Mouse (Mus musculus) hindbrain, embryonic 14.5 days (tissue): ENCODE results near the gene Alg14. TPM values are rescaled to one million over a fixed set of nuclear protein-coding genes. Genes with fewer than 3 reads are reported as not detected.

Experiments used
- ATAC-seq: fragments of 200-750 bp; cut with Nextera tagmentation; 2 replicates; pipeline ENCODE4 v1.8.0; 2017; ENCODE audit warnings: moderate number of reproducible peaks, mild to moderate bottlenecking, moderate TSS enrichment, moderate library complexity; ENCODE audit not compliant: low FRiP score
- DNase-seq: peaks from one replicate; pipeline ENCODE4 v3.0.0-alpha.2; 2015; ENCODE audit warnings: low spot score
- H3K27ac ChIP-seq: fragments of 300-500 bp; sonication (generic); 2 replicates; pipeline ENCODE4 v1.5.1; 2014; ENCODE audit warnings: mild to moderate bottlenecking, moderate library complexity
- H3K27me3 ChIP-seq: fragments of 300-500 bp; sonication (generic); 2 replicates; pipeline ENCODE4 v1.6.1; 2014; ENCODE audit warnings: mild to moderate bottlenecking, low read length, mixed read lengths; ENCODE audit not compliant: control insufficient read depth, insufficient read depth
- H3K36me3 ChIP-seq: fragments of 300-500 bp; sonication (generic); replicated peaks from 2 replicates; pipeline ENCODE4 v1.6.1; 2014; ENCODE audit not compliant: control insufficient read depth, insufficient read depth
- H3K4me1 ChIP-seq: fragments of 300-500 bp; sonication (generic); replicated peaks from 2 replicates; pipeline ENCODE4 v1.6.1; 2014; ENCODE audit warnings: antibody characterized with exemption, low read length, mixed read lengths; ENCODE audit not compliant: control insufficient read depth, insufficient read depth
- H3K4me2 ChIP-seq: fragments of 300-500 bp; sonication (generic); replicated peaks from 2 replicates; pipeline ENCODE4 v1.6.1; 2014; ENCODE audit warnings: mild to moderate bottlenecking, moderate library complexity
- H3K4me3 ChIP-seq: fragments of 300-500 bp; sonication (generic); replicated peaks from 2 replicates; pipeline ENCODE4 v1.5.1; 2014; ENCODE audit warnings: mild to moderate bottlenecking, low read length
- H3K9ac ChIP-seq: fragments of 300-500 bp; sonication (generic); 2 replicates; pipeline ENCODE4 v1.6.1; 2014
- H3K9me3 ChIP-seq: fragments of 300-500 bp; sonication (generic); 2 replicates; pipeline ENCODE4 v1.6.1; 2016; ENCODE audit warnings: low read length; ENCODE audit not compliant: control insufficient read depth
- WGBS: fragments of 180-500 bp; shearing (Covaris S2); extraction: QIAGEN DNeasy Blood & Tissue Kit; methylation state at CpG from one replicate; pipeline ENCODE4 v1.1.7; 2014; 5-methylcytosine and 5-hydroxymethylcytosine counted together
- polyA plus RNA-seq: library from polyadenylated mRNA; unstranded; fragments of >200 nt; fragmentation: Nextera tagmentation; extraction: Ambion mirVana; gene quantifications from 2 replicates; pipeline ENCODE4 v1.2.1, GENCODE M21; 2014

The Alg14 gene
- polyA plus RNA-seq, 1 experiment from 2014 or later: 35.0 TPM

- Histone ChIP-seq H3K4me3 (no peak overlapping the region), H3K27ac (no peak overlapping the region), H3K27me3 (no peaks in the 10 kb centered on the region), H3K4me1 (no peaks in the 10 kb centered on the region), H3K4me2 (no peak overlapping the region), H3K36me3 (no peaks in the 10 kb centered on the region), H3K9me3 (peaks cover 6% of the 10 kb centered on the region; the same call in 1 of the 2 replicates), H3K9ac (no peak overlapping the region)
- DNase-seq (no peak), ATAC-seq (no peak)
- WGBS: 97% methylated on average over 7 of the region's 7 CpGs
These were observed 23.9 kb downstream of the Alg14 start for GRCm38 (mm10) chr3:121315498-121315897.

GRCm38 (mm10) chr3:121319906-121320305, 28.3 kb downstream of the Alg14 start:
- Histone ChIP-seq H3K27me3 (no peaks in the 10 kb centered on the region), H3K9me3 (peaks cover 6% of the 10 kb centered on the region; the same call in 1 of the 2 replicates), H3K4me2 (no peak overlapping the region), H3K9ac (no peak overlapping the region), H3K36me3 (no peaks in the 10 kb centered on the region), H3K27ac (no peak overlapping the region), H3K4me1 (no peaks in the 10 kb centered on the region), H3K4me3 (no peak overlapping the region)
- ATAC-seq (no peak), DNase-seq (no peak)
- WGBS: 94% methylated on average over 6 of the region's 6 CpGs

- Histone ChIP-seq H3K9ac (no peak overlapping the region), H3K4me3 (no peak overlapping the region), H3K4me2 (no peak overlapping the region), H3K4me1 (no peaks in the 10 kb centered on the region), H3K9me3 (peaks cover 3% of the 10 kb centered on the region; the same call in 1 of the 2 replicates), H3K27ac (no peak overlapping the region), H3K27me3 (no peaks in the 10 kb centered on the region), H3K36me3 (no peaks in the 10 kb centered on the region)
- ATAC-seq: no peak
- DNase-seq: no peak
- WGBS: 81% methylated on average over 1 of the region's 1 CpGs
These were observed 29.3 kb downstream of the Alg14 start for GRCm38 (mm10) chr3:121320896-121321295.

- Histone ChIP-seq H3K4me1 (no peaks in the 10 kb centered on the region), H3K4me2 (no peak overlapping the region), H3K9ac (no peak overlapping the region), H3K36me3 (no peaks in the 10 kb centered on the region), H3K27me3 (no peaks in the 10 kb centered on the region), H3K9me3 (no peaks in the 10 kb centered on the region), H3K27ac (no peak overlapping the region), H3K4me3 (no peak overlapping the region)
- DNase-seq (no peak), ATAC-seq (no peak)
- 96% methylated on average over 15 of the region's 15 CpGs for WGBS
These were observed 31.8 kb downstream of the Alg14 start for GRCm38 (mm10) chr3:121323371-121323770.

- Histone ChIP-seq H3K4me2 (no peak overlapping the region), H3K27ac (no peak overlapping the region), H3K36me3 (no peaks in the 10 kb centered on the region), H3K4me1 (no peaks in the 10 kb centered on the region), H3K9ac (no peak overlapping the region), H3K4me3 (no peak overlapping the region), H3K9me3 (no peaks in the 10 kb centered on the region), H3K27me3 (no peaks in the 10 kb centered on the region)
- no peak for ATAC-seq
- DNase-seq: no peak
- 69% methylated on average over 5 of the region's 5 CpGs for WGBS
These were observed 35.8 kb downstream of the Alg14 start for GRCm38 (mm10) chr3:121327406-121327805.

GRCm38 (mm10) chr3:121329647-121330046, 38.1 kb downstream of the Alg14 start:
- DNase-seq (no peak), ATAC-seq (no peak)
- no peaks in the 10 kb centered on the region for H3K27me3 ChIP-seq
- H3K9me3 ChIP-seq: no peaks in the 10 kb centered on the region
- H3K36me3 ChIP-seq: no peaks in the 10 kb centered on the region
- WGBS: 75% methylated on average over 10 of the region's 10 CpGs
- no peak overlapping the region for H3K4me3 ChIP-seq
- no peak overlapping the region for H3K4me2 ChIP-seq
- H3K9ac ChIP-seq: no peak overlapping the region
- H3K4me1 ChIP-seq: no peaks in the 10 kb centered on the region
- H3K27ac ChIP-seq: no peak overlapping the region

GRCm38 (mm10) chr3:121330244-121330646, 38.7 kb downstream of the Alg14 start:
- 77% methylated on average over 7 of the region's 7 CpGs for WGBS
- ATAC-seq (no peak), DNase-seq (no peak)
- Histone ChIP-seq H3K4me3 (no peak overlapping the region), H3K4me1 (no peaks in the 10 kb centered on the region), H3K9ac (no peak overlapping the region), H3K27me3 (no peaks in the 10 kb centered on the region), H3K36me3 (no peaks in the 10 kb centered on the region), H3K27ac (no peak overlapping the region), H3K9me3 (no peaks in the 10 kb centered on the region), H3K4me2 (no peak overlapping the region)

- 77% methylated on average over 6 of the region's 6 CpGs for WGBS
- no peaks in the 10 kb centered on the region for H3K36me3 ChIP-seq
- no peak overlapping the region for H3K27ac ChIP-seq
- no peak for ATAC-seq
- 0 out of 2 replicates have a peak, but pooled peaks cover 9% of the 10 kb centered on the region for H3K4me1 ChIP-seq
- no peaks in the 10 kb centered on the region for H3K27me3 ChIP-seq
- no peak overlapping the region for H3K4me2 ChIP-seq
- no peaks in the 10 kb centered on the region for H3K9me3 ChIP-seq
- no peak overlapping the region for H3K9ac ChIP-seq
- DNase-seq: no peak
- no peak overlapping the region for H3K4me3 ChIP-seq
These were observed 44.8 kb downstream of the Alg14 start for GRCm38 (mm10) chr3:121336234-121336890.

- Histone ChIP-seq H3K9ac (no peak overlapping the region), H3K27ac (no peak overlapping the region), H3K27me3 (no peaks in the 10 kb centered on the region), H3K36me3 (no peaks in the 10 kb centered on the region), H3K4me3 (no peak overlapping the region), H3K4me1 (0 out of 2 replicates have a peak, but pooled peaks cover 9% of the 10 kb centered on the region), H3K9me3 (no peaks in the 10 kb centered on the region), H3K4me2 (no peak overlapping the region)
- ATAC-seq (no peak), DNase-seq (no peak)
- 39% methylated on average over 2 of the region's 2 CpGs for WGBS
These were observed 47.1 kb downstream of the Alg14 start for GRCm38 (mm10) chr3:121338687-121339086.
